Mouse (Mus musculus) kidney, postnatal 14 days (tissue): ENCODE results near the gene 1700001F09Rik.
"Not testable (repeated sequence)": the region's sequence is repeated elsewhere in the genome, so short reads cannot be mapped to it uniquely, and the experiment has no call there.

Source experiments
- DNase-seq: peaks from one replicate; pipeline ENCODE4 v3.0.0; 2022; ENCODE audit warnings: mixed read lengths

1700001F09Rik gene

DNA sequence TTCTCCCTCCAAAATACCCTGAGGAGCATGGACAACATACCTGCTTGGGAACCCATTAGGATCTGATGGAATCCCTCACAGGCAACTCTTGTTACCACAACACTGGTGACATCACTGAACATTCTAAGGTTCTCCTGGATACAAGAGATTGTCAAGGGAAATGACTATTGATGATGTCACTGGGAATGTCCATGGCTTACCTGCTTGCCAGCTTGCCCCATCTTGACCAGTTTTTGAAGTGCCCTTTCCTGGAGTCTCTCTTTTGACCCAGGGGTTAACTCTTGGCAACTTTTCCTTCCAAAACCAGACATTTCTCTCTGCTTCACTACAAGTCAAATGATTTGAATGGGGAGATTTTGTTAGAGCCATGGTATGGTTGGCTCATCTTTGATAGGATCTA lies at the start of gene 1700001F09Rik:
Gene 1700001F09Rik (minus strand): TSS at position 101 of the 400 bp plus-strand sequence.
- not testable (repeated sequence) for DNase-seq

DNA sequence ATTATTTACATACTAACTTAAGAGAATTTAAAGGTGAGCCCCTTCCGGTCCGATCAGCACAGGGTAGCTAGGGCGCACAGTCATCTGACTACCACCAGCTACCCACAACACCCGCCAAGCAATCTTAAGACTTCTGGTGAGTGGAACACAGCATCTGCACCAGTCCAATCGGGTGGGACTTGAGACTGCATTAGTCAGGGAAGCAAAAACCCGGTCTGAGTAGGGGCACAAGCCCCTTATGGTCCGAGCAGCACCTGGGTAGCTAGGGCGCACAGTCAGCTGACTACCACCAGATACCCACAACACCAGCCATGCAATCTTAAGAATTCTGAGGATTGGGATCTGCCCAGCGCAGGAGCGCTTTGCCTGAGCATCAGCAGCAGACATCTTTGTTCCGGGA lies 14.1 kb upstream of the 1700001F09Rik start:
- DNase-seq = peak; percentile 3

DNA sequence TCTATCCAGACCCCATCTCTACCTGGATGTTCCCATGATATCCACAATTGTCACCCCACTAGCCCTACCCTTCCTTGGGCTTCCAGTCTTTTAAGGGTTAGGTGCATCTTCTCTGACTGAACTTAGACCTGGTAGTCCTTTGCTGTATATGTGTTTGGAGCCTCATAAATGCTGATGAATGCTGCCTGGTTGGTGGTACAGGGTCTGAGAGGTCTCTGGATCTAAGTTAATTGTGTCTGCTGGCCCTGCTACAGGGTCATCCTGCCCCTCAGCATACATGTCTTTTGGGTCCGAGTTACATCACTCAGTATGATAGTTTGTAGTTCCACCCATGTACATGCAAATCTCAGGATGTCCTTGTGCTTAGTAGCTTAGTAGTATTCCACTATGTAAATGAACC lies 11.6 kb upstream of the 1700001F09Rik start:
- DNase-seq = peak; percentile 3

DNA sequence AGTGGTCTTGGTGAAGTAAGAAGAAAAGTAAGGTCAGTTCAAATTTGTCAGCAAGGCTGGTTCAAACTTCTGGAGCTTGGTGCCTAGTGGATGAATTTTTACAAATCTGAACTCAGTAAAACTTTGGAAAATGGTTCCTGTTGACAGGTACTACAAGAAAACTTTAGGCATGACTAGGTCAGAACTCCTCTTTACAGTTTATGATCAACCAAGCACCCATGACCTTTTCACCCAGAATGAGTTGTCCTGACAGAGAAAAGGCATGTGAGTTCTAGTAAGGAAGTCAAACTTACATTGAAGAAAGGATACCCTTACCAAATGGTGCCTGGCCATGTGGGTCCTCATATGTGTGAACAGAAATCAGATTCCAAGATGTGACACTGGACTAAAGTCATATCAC lies 9.9 kb upstream of the 1700001F09Rik start:
- not testable (repeated sequence) for DNase-seq

DNA sequence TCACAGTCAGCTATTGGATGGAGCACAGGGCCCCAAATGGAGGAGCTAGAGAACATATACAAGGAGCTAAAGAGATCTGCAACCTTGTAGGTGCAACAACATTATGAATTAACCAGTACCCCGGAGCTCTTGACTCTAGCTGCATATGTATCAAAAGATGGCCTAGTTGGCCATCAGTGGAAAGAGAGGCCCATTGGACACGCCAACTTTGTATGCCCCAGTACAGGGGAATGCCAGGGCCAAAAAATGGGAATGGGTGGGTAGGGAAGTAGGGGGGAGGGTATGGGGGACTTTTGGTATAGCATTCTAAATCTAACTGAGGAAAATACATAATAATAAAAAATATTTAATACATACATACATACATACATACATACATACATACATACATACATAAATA lies 5.3 kb upstream of the 1700001F09Rik start:
- DNase-seq = not testable (repeated sequence)

DNA sequence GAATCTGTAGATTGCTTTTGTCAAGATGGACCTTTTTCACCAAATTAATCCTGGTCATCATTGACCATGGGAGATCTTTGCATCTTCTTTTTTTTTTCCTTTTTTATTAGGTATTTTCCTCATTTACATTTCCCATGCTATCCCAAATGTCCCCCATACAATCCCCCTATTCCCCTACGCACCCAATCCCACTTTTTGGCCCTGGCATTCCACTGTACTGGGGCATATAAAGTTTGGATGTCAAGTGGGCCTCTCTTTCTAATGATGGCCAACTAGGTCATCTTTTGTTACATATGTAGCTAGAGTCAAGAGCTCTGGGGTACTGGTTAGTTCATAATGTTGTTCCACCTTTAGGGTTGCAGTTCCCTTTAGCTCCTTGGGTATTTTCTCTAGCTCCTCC lies 10.0 kb downstream of the 1700001F09Rik start:
- DNase-seq = not testable (repeated sequence)

DNA sequence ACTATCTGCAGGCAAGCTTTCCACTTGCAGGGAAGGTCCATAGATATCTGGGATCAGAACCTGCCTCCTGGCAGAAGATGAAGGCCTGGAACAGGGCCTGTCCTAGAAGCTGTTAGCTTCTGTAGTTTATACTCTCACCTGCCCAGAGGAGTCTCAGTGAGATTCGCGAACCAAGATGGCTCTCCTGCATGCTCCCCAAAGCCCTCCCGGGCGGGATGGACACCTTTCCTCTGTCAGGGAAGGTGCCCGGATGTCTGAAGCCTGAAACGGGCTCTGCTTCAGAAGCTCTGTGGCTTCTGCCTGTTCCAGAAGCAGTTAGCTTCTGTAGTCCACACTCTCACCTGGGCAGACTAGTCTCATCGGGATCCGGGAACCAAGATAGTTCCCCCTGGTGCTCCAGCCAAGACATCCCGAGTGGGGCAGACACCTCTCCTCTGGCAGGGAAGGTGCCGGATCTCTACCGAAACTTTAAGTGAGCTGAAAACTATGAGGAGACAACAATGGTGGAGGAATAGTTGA lies 16.2 kb downstream of the 1700001F09Rik start:
- DNase-seq = not testable (repeated sequence)

DNA sequence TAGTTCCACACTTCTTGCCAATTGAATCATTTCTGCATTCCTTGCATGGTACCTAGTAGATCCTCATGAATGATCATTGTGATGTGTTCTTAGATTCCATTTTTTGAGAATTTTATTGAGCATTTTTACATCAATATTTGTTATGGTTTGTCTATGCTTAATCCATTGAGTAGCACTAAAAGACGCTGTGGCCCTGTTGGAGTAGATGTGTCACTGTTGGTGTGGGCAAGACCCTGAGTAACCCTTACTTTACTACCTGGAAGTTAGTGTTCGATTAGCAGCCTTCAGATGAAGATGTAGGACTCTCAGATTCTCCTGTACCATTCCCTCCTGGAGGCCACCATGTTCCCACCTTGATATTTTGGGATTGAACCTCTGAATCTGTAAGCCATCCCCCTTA lies 19.0 kb downstream of the 1700001F09Rik start:
- DNase-seq = not testable (repeated sequence)

DNA sequence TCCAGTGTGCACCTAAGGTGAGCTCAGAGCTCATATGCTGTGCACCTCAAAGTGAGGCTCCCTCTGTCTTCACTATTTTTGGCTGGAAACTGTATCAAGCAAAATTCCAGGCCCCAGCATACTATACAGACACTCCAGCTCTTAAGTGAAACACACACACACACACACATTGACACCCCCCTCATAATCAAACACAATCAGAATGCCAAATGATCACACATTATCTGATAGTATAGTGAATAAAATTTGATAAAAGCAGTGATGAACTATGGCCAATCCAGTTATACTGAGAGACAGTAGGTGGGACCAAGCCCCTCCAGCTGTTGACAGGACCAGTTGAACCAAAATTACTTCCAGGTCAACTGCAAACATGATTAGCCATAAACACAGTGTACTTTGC lies 28.1 kb downstream of the 1700001F09Rik start:
- DNase-seq = not testable (repeated sequence)

DNA sequence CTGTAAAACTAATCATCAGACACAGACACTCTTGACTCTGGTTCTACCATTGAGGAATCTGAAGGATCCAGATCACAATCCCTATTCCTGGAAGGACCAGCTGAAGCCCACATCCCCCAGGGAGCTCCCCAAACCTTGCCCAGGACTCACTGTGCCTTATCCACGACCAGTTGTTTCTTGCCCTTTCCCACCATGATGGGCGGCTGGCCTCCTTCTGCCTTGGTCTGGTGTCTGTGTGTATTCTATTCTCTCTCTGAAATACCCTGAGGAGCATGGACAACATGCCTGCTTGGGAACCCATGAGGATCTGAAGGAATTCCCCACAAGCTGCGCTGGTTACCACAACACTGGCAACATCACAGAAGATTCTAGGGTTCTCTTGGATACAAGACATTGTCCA lies 54.1 kb downstream of the 1700001F09Rik start, which contains the start of gene Gm8127:
Gene Gm8127 (minus strand): TSS at position 330 of the 400 bp plus-strand sequence.
- DNase-seq = not testable (repeated sequence)
